In genomic region chr13:112407181-112407700, GRCm38 (mm10) we compare ENCODE assay signal across 15 mouse cellular contexts.
"Had no signal": no experiment of that assay in that cellular context is flagged by ENCODE, and none has a peak within 500 bp of the region (broad histone marks: within the 10 kb centered on the region; RNA-seq: fewer than 3 reads in every experiment).

No protein-coding gene starts in this region.

- H3K9me3 ChIP-seq: kidney, embryonic 15.5 days; liver, embryonic 13.5 days; midbrain, embryonic 12.5 days; midbrain, embryonic 15.5 days; stomach, embryonic 15.5 days had no signal

- DNase-seq: kidney, postnatal 36 days; layer of hippocampus, postnatal 36 days; liver, embryonic 13.5 days; lung, adult 2 months; lung, postnatal 14 days; lung, postnatal 4 days; right cerebral cortex, postnatal 4 days; spleen, adult 18-20 months; thymus, postnatal 25 days had no signal

- H3K4me2 ChIP-seq: kidney, embryonic 15.5 days; liver, embryonic 13.5 days; midbrain, embryonic 12.5 days; midbrain, embryonic 15.5 days; stomach, embryonic 15.5 days had no signal

- H3K27ac ChIP-seq: kidney, embryonic 15.5 days; left cerebral cortex, adult 2 months; liver, embryonic 13.5 days; midbrain, embryonic 12.5 days; midbrain, embryonic 15.5 days; stomach, embryonic 15.5 days had no signal

- H3K36me3 ChIP-seq: kidney, embryonic 15.5 days; liver, embryonic 13.5 days; midbrain, embryonic 12.5 days; midbrain, embryonic 15.5 days; stomach, embryonic 15.5 days had no signal

- ATAC-seq: midbrain, embryonic 15.5 days had no signal

- H3K4me1 ChIP-seq: kidney, embryonic 15.5 days; midbrain, embryonic 12.5 days; midbrain, embryonic 15.5 days; stomach, embryonic 15.5 days had no signal

- H3K4me3 ChIP-seq: kidney, embryonic 15.5 days; left cerebral cortex, adult 2 months; liver, embryonic 13.5 days; midbrain, embryonic 12.5 days; midbrain, embryonic 15.5 days; myocyte; stomach, embryonic 15.5 days had no signal

- H3K9ac ChIP-seq: kidney, embryonic 15.5 days; liver, embryonic 13.5 days; midbrain, embryonic 12.5 days; midbrain, embryonic 15.5 days; stomach, embryonic 15.5 days had no signal

- H3K27me3 ChIP-seq: kidney, embryonic 15.5 days; liver, embryonic 13.5 days; midbrain, embryonic 12.5 days; midbrain, embryonic 15.5 days; stomach, embryonic 15.5 days had no signal
